ENCODE assay signal across 22 mouse cellular contexts in the genomic region with DNA sequence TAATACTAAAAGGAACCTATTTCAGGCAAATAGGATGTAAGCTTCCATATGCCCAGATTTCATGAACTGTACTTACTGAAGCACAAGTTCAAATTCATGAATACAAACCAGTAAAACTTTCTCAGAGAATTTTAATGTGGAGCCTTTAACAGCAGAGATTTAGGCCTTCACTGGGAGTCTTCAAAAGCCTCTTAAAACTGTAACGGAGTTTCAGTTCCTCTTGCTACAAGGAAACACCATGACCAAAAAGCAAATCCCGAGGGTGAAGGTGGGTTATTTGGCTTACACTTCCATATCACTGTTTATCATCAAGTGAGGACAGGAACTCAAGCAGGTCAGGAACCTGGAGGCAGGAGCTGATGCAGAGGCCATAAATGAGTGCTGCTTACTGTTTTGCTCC. TPM values are rescaled to one million over a fixed set of nuclear protein-coding genes. Genes with fewer than 3 reads are reported as not detected.
DNase-seq lines count a peak whose midpoint lies in the region; ATAC-seq and TF ChIP-seq lines count a peak whose summit lies in the region.
"Had no signal": no experiment of that assay in that cellular context is flagged by ENCODE, and none has a peak within 500 bp of the region (broad histone marks: within the 10 kb centered on the region; RNA-seq: fewer than 3 reads in every experiment).

No protein-coding gene starts in this region.

- 0 out of 2 replicates have a peak, but pooled peaks have one; percentile 56 for ATAC-seq in common myeloid progenitor, adult 5-6 weeks (replicated peaks; ENCODE audit: low read depth, poor library complexity, severe bottlenecking)
- ATAC-seq in megakaryocyte progenitor cell, adult 5-6 weeks (replicated peaks; ENCODE audit: poor library complexity) = 0 out of 2 replicates have a peak, but pooled peaks have one; percentile 29
- no peak for ATAC-seq in midbrain, embryonic 16.5 days
- ATAC-seq: activated CD4-positive, CD25-positive, alpha-beta regulatory T cell, adult 4 months; forebrain, embryonic 16.5 days; hindbrain, postnatal 0 days; Patski had no signal

- H3K4me2 ChIP-seq in midbrain, embryonic 16.5 days (ENCODE audit: low read length) = no peak overlapping the region
- H3K4me2 ChIP-seq: embryonic facial prominence, embryonic 12.5 days; heart, embryonic 11.5 days; heart, embryonic 15.5 days; hindbrain, embryonic 13.5 days had no signal

- H3K4me3 ChIP-seq in liver, adult 2 months (ENCODE audit: insufficient read depth, low read depth, low read length) = no peak overlapping the region
- H3K4me3 ChIP-seq in midbrain, embryonic 16.5 days (ENCODE audit: low read depth, low read length) = no peak overlapping the region
- H3K4me3 ChIP-seq: embryonic facial prominence, embryonic 12.5 days; heart, adult 2 months; heart, embryonic 15.5 days; hindbrain, embryonic 13.5 days had no signal

- WGBS in liver, adult 2 months = 83% methylated on average over 2 of the region's 2 CpGs
- WGBS in midbrain, embryonic 16.5 days = 94% methylated on average over 2 of the region's 2 CpGs

- H3K9me3 ChIP-seq in midbrain, embryonic 16.5 days (replicated peaks; ENCODE audit: control insufficient read depth, low read length, poor library complexity, severe bottlenecking) = no peaks in the 10 kb centered on the region
- H3K9me3 ChIP-seq: embryonic facial prominence, embryonic 12.5 days; heart, embryonic 15.5 days; hindbrain, embryonic 13.5 days had no signal

- no peaks in the 10 kb centered on the region for H3K27me3 ChIP-seq in liver, adult 2 months (ENCODE audit: control insufficient read depth, insufficient read depth, low read length)
- no peaks in the 10 kb centered on the region for H3K27me3 ChIP-seq in midbrain, embryonic 16.5 days (ENCODE audit: control insufficient read depth, insufficient read depth, low read depth, low read length)
- H3K27me3 ChIP-seq: embryonic facial prominence, embryonic 12.5 days; heart, embryonic 15.5 days; hindbrain, embryonic 13.5 days; Patski had no signal

- peaks cover 57% of the 10 kb centered on the region for H3K36me3 ChIP-seq in liver, adult 2 months (ENCODE audit: control insufficient read depth, insufficient read depth, low read length)
- peaks cover 41% of the 10 kb centered on the region for H3K36me3 ChIP-seq in midbrain, embryonic 16.5 days (ENCODE audit: control insufficient read depth, insufficient read depth, low read length)

- TF ChIP-seq CTCF in liver, adult 2 months (IDR thresholded peaks at IDR 0.05; ENCODE audit: low read depth, low read length) = no peak

- DNase-seq in liver, adult 2 months (ENCODE audit: extremely low read depth, low read depth, low spot score) = no peak
- no peak for DNase-seq in liver
- DNase-seq in A20 (ENCODE audit: low read depth, low spot score) = peak; percentile 39
- DNase-seq in urinary bladder, postnatal 14 days (ENCODE audit: low spot score) = no peak
- no peak for DNase-seq in layer of hippocampus, adult 9-10 months (ENCODE audit: low spot score)
- DNase-seq: adrenal gland, postnatal 14 days; cerebellum, adult 18-20 months; cerebellum, adult 9-11 months; gastrocnemius, postnatal 10 days; heart, adult 2 months; heart, postnatal 14 days had no signal

- TF ChIP-seq POLR2A in liver, adult 2 months (IDR thresholded peaks at IDR 0.05; ENCODE audit: extremely low read depth, insufficient read depth, low read length) = no peak

- peak overlapping the region; percentile 20; the same call in 1 of the 2 replicates for H3K27ac ChIP-seq in liver, adult 2 months (replicated peaks; ENCODE audit: insufficient read depth, low read depth, low read length)
- H3K27ac ChIP-seq in midbrain, embryonic 16.5 days (ENCODE audit: low read length) = no peak overlapping the region
- H3K27ac ChIP-seq: embryonic facial prominence, embryonic 12.5 days; heart, adult 2 months; heart, embryonic 15.5 days; hindbrain, embryonic 13.5 days; hindbrain, postnatal 0 days had no signal

- H3K4me1 ChIP-seq in liver, adult 2 months (ENCODE audit: control insufficient read depth, insufficient read depth, low read length) = peaks cover 19% of the 10 kb centered on the region
- no peaks in the 10 kb centered on the region for H3K4me1 ChIP-seq in midbrain, embryonic 16.5 days (ENCODE audit: control insufficient read depth, insufficient read depth, low read length)
- H3K4me1 ChIP-seq: embryonic facial prominence, embryonic 12.5 days; heart, embryonic 15.5 days; hindbrain, embryonic 13.5 days had no signal

- no peaks in the 10 kb centered on the region; the same call in 1 of the 2 replicates for H3K79me2 ChIP-seq in liver, adult 2 months (ENCODE audit: control insufficient read depth, insufficient read depth, low read length)

- no peak overlapping the region for H3K9ac ChIP-seq in liver, adult 2 months (ENCODE audit: low read depth, low read length)
- H3K9ac ChIP-seq in midbrain, embryonic 16.5 days (ENCODE audit: low read depth, low read length) = no peak overlapping the region
- H3K9ac ChIP-seq: embryonic facial prominence, embryonic 12.5 days; heart, embryonic 15.5 days; hindbrain, embryonic 13.5 days had no signal

RNA-seq across cellular contexts. Expression of a gene that starts 23.0 kb away (rescaled TPM):
- 207 and 253 TPM in 2 replicates for total RNA-seq in liver, adult 2 months (2014; rRNA removed)
- polyA plus RNA-seq in liver, adult 2 months (2012; rRNA removed) = 134 and 144 TPM in 2 replicates
- total RNA-seq in common myeloid progenitor, adult 5-6 weeks (2017) = 18.8 and 23.5 TPM in 2 replicates
- 9.2 and 9.7 TPM in 2 replicates for total RNA-seq in megakaryocyte progenitor cell, adult 5-6 weeks (2015)
- total RNA-seq in megakaryocyte progenitor cell, adult 5-6 weeks (2017) = 11.1 and 14.5 TPM in 2 replicates
- 170 and 173 TPM in 2 replicates for polyA plus RNA-seq in midbrain, embryonic 16.5 days (2015; fragmentation: Nextera tagmentation; extraction: Ambion mirVana)
